Mouse (Mus musculus): ENCODE results near the gene Gtdc1. TPM values are rescaled to one million over a fixed set of nuclear protein-coding genes. Genes with fewer than 3 reads are reported as not detected.

The Gtdc1 gene
- polyA plus RNA-seq, 1 experiment from 2014 or later = 13.4 TPM

- ATAC-seq (ENCODE audit: low FRiP score) (no peak), DNase-seq (ENCODE audit: low spot score, missing footprints) (peak; percentile 23)
- no peaks in the 10 kb centered on the region for H3K36me3 ChIP-seq (ENCODE audit: control insufficient read depth, insufficient read depth, low read length)
- 87% methylated on average over 3 of the region's 3 CpGs for WGBS
- no peak overlapping the region for H3K4me2 ChIP-seq
- no peaks in the 10 kb centered on the region; the same call in 1 of the 2 replicates for H3K4me1 ChIP-seq (ENCODE audit: control insufficient read depth, insufficient read depth, low read length)
- no peaks in the 10 kb centered on the region; the same call in 1 of the 2 replicates for H3K9me3 ChIP-seq (ENCODE audit: control insufficient read depth, low read length)
- no peak overlapping the region for H3K9ac ChIP-seq (ENCODE audit: low read length)
- no peak overlapping the region for H3K27ac ChIP-seq (ENCODE audit: low read depth, low read length)
- H3K4me3 ChIP-seq (ENCODE audit: low read depth, low read length) = no peak overlapping the region
- H3K27me3 ChIP-seq (ENCODE audit: control insufficient read depth, insufficient read depth, low read length) = no peaks in the 10 kb centered on the region
Observed at GRCm38 (mm10) chr2:44930951-44931350, 3.5 kb upstream of the Gtdc1 start.

DNA sequence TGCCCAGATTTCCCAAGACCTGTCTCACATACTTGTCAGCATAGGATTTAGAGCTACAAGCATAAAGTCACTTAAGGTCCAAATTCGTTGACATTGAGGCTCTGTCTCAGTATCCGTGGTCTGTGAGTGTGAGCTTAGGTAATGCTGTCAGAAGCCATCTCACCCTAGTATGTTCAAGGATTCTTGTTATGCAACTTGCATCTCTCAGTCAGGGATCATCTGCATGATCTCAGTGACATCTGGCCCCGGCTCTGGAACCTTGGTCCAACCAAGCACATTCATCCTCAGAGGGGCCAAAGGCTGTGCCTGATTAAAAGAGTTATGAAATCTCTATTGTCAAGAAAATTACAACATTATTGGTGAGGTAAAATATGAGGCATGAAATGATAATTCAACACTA, 1.2 kb upstream of the Gtdc1 start:
- DNase-seq (ENCODE audit: low spot score, missing footprints) (no peak), ATAC-seq (ENCODE audit: low FRiP score) (no peak)
- Histone ChIP-seq H3K9me3 (ENCODE audit: control insufficient read depth, low read length) (no peaks in the 10 kb centered on the region), H3K9ac (ENCODE audit: low read length) (no peak overlapping the region), H3K27ac (ENCODE audit: low read depth, low read length) (no peak overlapping the region), H3K4me3 (ENCODE audit: low read depth, low read length) (no peak overlapping the region), H3K27me3 (ENCODE audit: control insufficient read depth, insufficient read depth, low read length) (no peaks in the 10 kb centered on the region), H3K4me1 (ENCODE audit: control insufficient read depth, insufficient read depth, low read length) (no peaks in the 10 kb centered on the region; the same call in 1 of the 2 replicates), H3K4me2 (no peak overlapping the region), H3K36me3 (ENCODE audit: control insufficient read depth, insufficient read depth, low read length) (no peaks in the 10 kb centered on the region)
- WGBS = 81% methylated on average over 3 of the region's 3 CpGs

DNA sequence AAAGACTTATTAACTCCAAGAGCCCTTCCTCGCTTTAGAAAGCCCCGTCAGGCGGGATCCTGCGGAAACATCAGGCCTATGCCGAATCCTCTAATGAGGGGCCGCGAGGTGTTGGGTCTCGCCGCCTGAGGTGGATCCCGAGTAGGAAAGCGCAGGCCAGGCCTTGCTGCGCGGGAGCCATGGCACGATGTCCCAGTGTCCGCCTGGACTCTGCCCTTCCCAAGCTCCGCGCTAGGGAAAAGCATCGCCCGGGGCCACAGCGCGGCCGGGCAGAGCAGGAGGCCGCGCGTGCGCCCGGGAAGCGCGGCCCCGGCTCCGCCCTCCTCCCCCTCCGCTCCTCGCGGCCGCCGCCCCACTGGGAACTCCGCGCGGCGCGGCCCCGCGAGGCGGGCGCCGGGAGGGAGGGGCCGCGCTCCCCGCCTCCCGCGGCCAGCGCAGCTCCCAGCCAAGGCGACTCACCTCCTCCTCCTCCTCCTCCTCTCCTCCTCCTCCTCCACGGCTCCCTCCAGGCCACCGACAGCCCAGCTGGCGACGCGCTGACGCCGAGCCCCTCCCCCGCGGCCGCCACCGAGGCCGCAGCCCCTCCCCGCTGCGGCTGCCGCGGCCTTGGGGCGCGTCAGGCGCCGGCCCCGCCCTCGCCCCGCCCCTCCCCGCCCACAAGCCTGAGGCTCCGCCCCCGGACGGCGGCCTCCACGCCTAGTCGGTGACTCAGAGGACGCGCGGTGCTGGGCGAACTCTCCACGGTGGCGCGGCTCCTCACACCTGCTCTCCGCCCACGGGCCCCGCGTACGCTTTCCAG, 575 bp downstream of the Gtdc1 start:
- H3K4me3 ChIP-seq (ENCODE audit: low read depth, low read length) = peak overlapping the region; percentile 73
- no peaks in the 10 kb centered on the region for H3K9me3 ChIP-seq (ENCODE audit: control insufficient read depth, low read length)
- WGBS = under 1% methylated on average over 48 of the region's 95 CpGs

GRCm38 (mm10) chr2:44926167-44926682, 1.2 kb downstream of the Gtdc1 start:
- Histone ChIP-seq H3K9ac (ENCODE audit: low read length) (peak overlapping the region; percentile 73), H3K4me3 (ENCODE audit: low read depth, low read length) (peak overlapping the region; percentile 73), H3K9me3 (ENCODE audit: control insufficient read depth, low read length) (no peaks in the 10 kb centered on the region), H3K4me2 (peak overlapping the region; percentile 76), H3K4me1 (ENCODE audit: control insufficient read depth, insufficient read depth, low read length) (no peaks in the 10 kb centered on the region; the same call in 1 of the 2 replicates), H3K27me3 (ENCODE audit: control insufficient read depth, insufficient read depth, low read length) (no peaks in the 10 kb centered on the region), H3K36me3 (ENCODE audit: control insufficient read depth, insufficient read depth, low read length) (no peaks in the 10 kb centered on the region), H3K27ac (ENCODE audit: low read depth, low read length) (peak overlapping the region; percentile 77)
- ATAC-seq (ENCODE audit: low FRiP score) (no peak), DNase-seq (ENCODE audit: low spot score, missing footprints) (peak; percentile 98)
- WGBS = under 1% methylated on average over 17 of the region's 17 CpGs

More for the DNA sequence above, 575 bp downstream of the Gtdc1 start:
- no peaks in the 10 kb centered on the region for H3K27me3 ChIP-seq (ENCODE audit: control insufficient read depth, insufficient read depth, low read length)
- peak overlapping the region; percentile 73 for H3K9ac ChIP-seq (ENCODE audit: low read length)
- peak; percentile 99 for DNase-seq (ENCODE audit: low spot score, missing footprints)
- no peaks in the 10 kb centered on the region; the same call in 1 of the 2 replicates for H3K4me1 ChIP-seq (ENCODE audit: control insufficient read depth, insufficient read depth, low read length)
- H3K4me2 ChIP-seq = peak overlapping the region; percentile 76
- peak; percentile 97 for ATAC-seq (ENCODE audit: low FRiP score)
- H3K36me3 ChIP-seq (ENCODE audit: control insufficient read depth, insufficient read depth, low read length) = no peaks in the 10 kb centered on the region
- H3K27ac ChIP-seq (ENCODE audit: low read depth, low read length) = peak overlapping the region; percentile 77

- Histone ChIP-seq H3K36me3 (ENCODE audit: control insufficient read depth, insufficient read depth, low read length) (no peaks in the 10 kb centered on the region), H3K4me2 (no peak overlapping the region), H3K4me1 (ENCODE audit: control insufficient read depth, insufficient read depth, low read length) (no peaks in the 10 kb centered on the region; the same call in 1 of the 2 replicates), H3K9me3 (ENCODE audit: control insufficient read depth, low read length) (no peaks in the 10 kb centered on the region), H3K4me3 (ENCODE audit: low read depth, low read length) (no peak overlapping the region), H3K9ac (ENCODE audit: low read length) (no peak overlapping the region), H3K27ac (ENCODE audit: low read depth, low read length) (no peak overlapping the region), H3K27me3 (ENCODE audit: control insufficient read depth, insufficient read depth, low read length) (no peaks in the 10 kb centered on the region)
- ATAC-seq (ENCODE audit: low FRiP score) (no peak), DNase-seq (ENCODE audit: low spot score, missing footprints) (no peak)
Observed at GRCm38 (mm10) chr2:44924618-44925017, 2.8 kb downstream of the Gtdc1 start.

GRCm38 (mm10) chr2:44923056-44923883, 4.2 kb downstream of the Gtdc1 start:
- no peak overlapping the region for H3K4me3 ChIP-seq (ENCODE audit: low read depth, low read length)
- H3K27me3 ChIP-seq (ENCODE audit: control insufficient read depth, insufficient read depth, low read length) = no peaks in the 10 kb centered on the region
- H3K9ac ChIP-seq (ENCODE audit: low read length) = no peak overlapping the region
- H3K27ac ChIP-seq (ENCODE audit: low read depth, low read length) = no peak overlapping the region
- no peaks in the 10 kb centered on the region for H3K36me3 ChIP-seq (ENCODE audit: control insufficient read depth, insufficient read depth, low read length)
- DNase-seq (ENCODE audit: low spot score, missing footprints) = no peak
- H3K4me2 ChIP-seq = no peak overlapping the region
- H3K9me3 ChIP-seq (ENCODE audit: control insufficient read depth, low read length) = no peaks in the 10 kb centered on the region
- ATAC-seq (ENCODE audit: low FRiP score) = no peak
- H3K4me1 ChIP-seq (ENCODE audit: control insufficient read depth, insufficient read depth, low read length) = no peaks in the 10 kb centered on the region; the same call in 1 of the 2 replicates
- WGBS = 94% methylated on average over 8 of the region's 8 CpGs

- H3K4me3 ChIP-seq (ENCODE audit: low read depth, low read length) = no peak overlapping the region
- no peaks in the 10 kb centered on the region for H3K9me3 ChIP-seq (ENCODE audit: control insufficient read depth, low read length)
- DNase-seq (ENCODE audit: low spot score, missing footprints) (no peak), ATAC-seq (ENCODE audit: low FRiP score) (no peak)
- H3K27me3 ChIP-seq (ENCODE audit: control insufficient read depth, insufficient read depth, low read length) = no peaks in the 10 kb centered on the region
- no peak overlapping the region for H3K27ac ChIP-seq (ENCODE audit: low read depth, low read length)
- no peaks in the 10 kb centered on the region for H3K36me3 ChIP-seq (ENCODE audit: control insufficient read depth, insufficient read depth, low read length)
- H3K4me2 ChIP-seq = no peak overlapping the region
- WGBS = 91% methylated on average over 2 of the region's 2 CpGs
- no peaks in the 10 kb centered on the region; the same call in 1 of the 2 replicates for H3K4me1 ChIP-seq (ENCODE audit: control insufficient read depth, insufficient read depth, low read length)
- H3K9ac ChIP-seq (ENCODE audit: low read length) = no peak overlapping the region
Observed at GRCm38 (mm10) chr2:44922500-44922899, 5.0 kb downstream of the Gtdc1 start.

DNA sequence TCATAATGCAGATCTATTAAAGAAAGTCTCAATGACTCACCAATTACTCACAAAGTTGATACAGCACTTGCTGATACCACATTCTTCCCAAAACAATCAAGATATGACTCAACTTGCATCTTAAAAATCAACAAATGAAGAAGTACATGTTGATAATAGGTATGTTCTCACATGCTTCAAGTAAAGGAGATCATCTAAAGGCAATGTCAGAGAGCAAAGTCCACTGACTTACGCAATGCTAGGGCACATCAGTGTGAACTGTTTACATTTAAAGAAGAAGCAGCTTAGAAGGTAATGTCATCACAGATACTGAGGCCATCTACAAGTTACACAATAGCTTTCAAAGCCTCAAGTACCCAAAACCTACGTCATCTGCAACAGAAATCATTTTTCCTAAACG, 7.0 kb downstream of the Gtdc1 start:
- no peak overlapping the region for H3K27ac ChIP-seq (ENCODE audit: low read depth, low read length)
- H3K9me3 ChIP-seq (ENCODE audit: control insufficient read depth, low read length) = no peaks in the 10 kb centered on the region
- no peak for ATAC-seq (ENCODE audit: low FRiP score)
- no peaks in the 10 kb centered on the region for H3K4me1 ChIP-seq (ENCODE audit: control insufficient read depth, insufficient read depth, low read length)
- H3K4me3 ChIP-seq (ENCODE audit: low read depth, low read length) = no peak overlapping the region
- H3K9ac ChIP-seq (ENCODE audit: low read length) = no peak overlapping the region
- WGBS = 85% methylated on average over 3 of the region's 3 CpGs
- H3K27me3 ChIP-seq (ENCODE audit: control insufficient read depth, insufficient read depth, low read length) = no peaks in the 10 kb centered on the region
- DNase-seq (ENCODE audit: low spot score, missing footprints) = no peak
- H3K4me2 ChIP-seq = no peak overlapping the region
- H3K36me3 ChIP-seq (ENCODE audit: control insufficient read depth, insufficient read depth, low read length) = no peaks in the 10 kb centered on the region

DNA sequence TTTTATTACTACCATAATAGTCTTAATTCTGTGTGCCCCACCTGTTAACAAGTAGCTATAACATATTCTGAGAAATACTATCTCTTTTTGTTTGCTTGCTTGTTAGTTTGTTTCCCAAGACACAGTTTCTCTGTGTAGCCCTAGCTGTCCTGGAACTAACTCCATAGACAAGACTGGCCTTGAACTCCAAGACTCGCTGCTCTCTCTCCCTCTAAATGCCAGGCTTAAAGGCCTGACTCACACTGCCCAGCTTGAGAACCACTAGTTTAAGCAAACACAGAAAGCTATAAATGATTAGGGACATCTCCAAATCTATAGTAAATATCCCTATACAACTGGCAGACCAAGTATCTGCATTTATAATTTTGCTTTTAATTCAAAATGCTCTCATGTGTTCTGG, 8.1 kb downstream of the Gtdc1 start:
- Histone ChIP-seq H3K27me3 (ENCODE audit: control insufficient read depth, insufficient read depth, low read length) (no peaks in the 10 kb centered on the region), H3K36me3 (ENCODE audit: control insufficient read depth, insufficient read depth, low read length) (no peaks in the 10 kb centered on the region), H3K27ac (ENCODE audit: low read depth, low read length) (no peak overlapping the region), H3K9ac (ENCODE audit: low read length) (no peak overlapping the region), H3K4me1 (ENCODE audit: control insufficient read depth, insufficient read depth, low read length) (no peaks in the 10 kb centered on the region), H3K4me2 (no peak overlapping the region), H3K9me3 (ENCODE audit: control insufficient read depth, low read length) (no peaks in the 10 kb centered on the region), H3K4me3 (ENCODE audit: low read depth, low read length) (no peak overlapping the region)
- WGBS = 85% methylated on average over 1 of the region's 1 CpGs
- DNase-seq (ENCODE audit: low spot score, missing footprints) = no peak
- ATAC-seq (ENCODE audit: low FRiP score) = no peak

Data from midbrain, embryonic 11.5 days (tissue).